Mouse (Mus musculus): ENCODE measurements at regions not wholly inside any gene's neighbourhood (a gene's known extent, or its start where the extent isn't known, plus 50 kb on each side); places are given as distances from the start of the nearest gene placed in this dataset.

- Histone ChIP-seq H3K4me1 (ENCODE audit: control insufficient read depth, insufficient read depth, low read length) (no peaks in the 10 kb centered on the region), H3K36me3 (ENCODE audit: control insufficient read depth, insufficient read depth, low read length) (no peaks in the 10 kb centered on the region), H3K27me3 (ENCODE audit: control insufficient read depth, insufficient read depth, low read length) (no peaks in the 10 kb centered on the region), H3K27ac (ENCODE audit: control insufficient read depth, insufficient read depth, low read depth, low read length) (no peak overlapping the region), H3K4me3 (ENCODE audit: control insufficient read depth, low read depth, low read length) (no peak overlapping the region)
- TF ChIP-seq POLR2A (IDR thresholded peaks at IDR 0.05; ENCODE audit: control insufficient read depth, low read depth, low read length) (no peak), CTCF (IDR thresholded peaks at IDR 0.05; ENCODE audit: control insufficient read depth, insufficient read depth, insufficient replicate concordance, low read depth, low read length) (no peak)
These were observed 139.0 kb upstream of the Mbnl1 start for GRCm38 (mm10) chr3:60333669-60334068.

- no peak overlapping the region for H3K4me3 ChIP-seq (ENCODE audit: control insufficient read depth, low read depth, low read length)
- TF ChIP-seq POLR2A (IDR thresholded peaks at IDR 0.05; ENCODE audit: control insufficient read depth, low read depth, low read length) (no peak), CTCF (IDR thresholded peaks at IDR 0.05; ENCODE audit: control insufficient read depth, insufficient read depth, insufficient replicate concordance, low read depth, low read length) (no peak)
- no peaks in the 10 kb centered on the region for H3K36me3 ChIP-seq (ENCODE audit: control insufficient read depth, insufficient read depth, low read length)
- H3K4me1 ChIP-seq (ENCODE audit: control insufficient read depth, insufficient read depth, low read length), result no peaks in the 10 kb centered on the region
- no peaks in the 10 kb centered on the region for H3K27me3 ChIP-seq (ENCODE audit: control insufficient read depth, insufficient read depth, low read length)
- no peak overlapping the region for H3K27ac ChIP-seq (ENCODE audit: control insufficient read depth, insufficient read depth, low read depth, low read length)
These were observed 138.5 kb upstream of the Mbnl1 start for GRCm38 (mm10) chr3:60334133-60334532.

GRCm38 (mm10) chr3:60346390-60346789, 126.2 kb upstream of the Mbnl1 start:
- Histone ChIP-seq H3K27ac (ENCODE audit: control insufficient read depth, insufficient read depth, low read depth, low read length) (no peak overlapping the region), H3K27me3 (ENCODE audit: control insufficient read depth, insufficient read depth, low read length) (no peaks in the 10 kb centered on the region)
- TF ChIP-seq CTCF (IDR thresholded peaks at IDR 0.05; ENCODE audit: control insufficient read depth, insufficient read depth, insufficient replicate concordance, low read depth, low read length), result no peak
- TF ChIP-seq POLR2A (IDR thresholded peaks at IDR 0.05; ENCODE audit: control insufficient read depth, low read depth, low read length), result no peak

GRCm38 (mm10) chr3:60347049-60347448, 125.6 kb upstream of the Mbnl1 start:
- H3K36me3 ChIP-seq (ENCODE audit: control insufficient read depth, insufficient read depth, low read length), result no peaks in the 10 kb centered on the region
- H3K4me3 ChIP-seq (ENCODE audit: control insufficient read depth, low read depth, low read length), result no peak overlapping the region
- no peaks in the 10 kb centered on the region for H3K4me1 ChIP-seq (ENCODE audit: control insufficient read depth, insufficient read depth, low read length)
- no peak for TF ChIP-seq CTCF (IDR thresholded peaks at IDR 0.05; ENCODE audit: control insufficient read depth, insufficient read depth, insufficient replicate concordance, low read depth, low read length)
- no peak for TF ChIP-seq POLR2A (IDR thresholded peaks at IDR 0.05; ENCODE audit: control insufficient read depth, low read depth, low read length)
- H3K27me3 ChIP-seq (ENCODE audit: control insufficient read depth, insufficient read depth, low read length), result no peaks in the 10 kb centered on the region
- H3K27ac ChIP-seq (ENCODE audit: control insufficient read depth, insufficient read depth, low read depth, low read length), result no peak overlapping the region

More at GRCm38 (mm10) chr3:60346390-60346789, 126.2 kb upstream of the Mbnl1 start:
- Histone ChIP-seq H3K4me3 (ENCODE audit: control insufficient read depth, low read depth, low read length) (no peak overlapping the region), H3K36me3 (ENCODE audit: control insufficient read depth, insufficient read depth, low read length) (no peaks in the 10 kb centered on the region), H3K4me1 (ENCODE audit: control insufficient read depth, insufficient read depth, low read length) (no peaks in the 10 kb centered on the region)

- TF ChIP-seq POLR2A (IDR thresholded peaks at IDR 0.05; ENCODE audit: control insufficient read depth, low read depth, low read length) (no peak), CTCF (IDR thresholded peaks at IDR 0.05; ENCODE audit: control insufficient read depth, insufficient read depth, insufficient replicate concordance, low read depth, low read length) (no peak)
- Histone ChIP-seq H3K36me3 (ENCODE audit: control insufficient read depth, insufficient read depth, low read length) (no peaks in the 10 kb centered on the region), H3K27ac (ENCODE audit: control insufficient read depth, insufficient read depth, low read depth, low read length) (no peak overlapping the region), H3K4me1 (ENCODE audit: control insufficient read depth, insufficient read depth, low read length) (no peaks in the 10 kb centered on the region), H3K4me3 (ENCODE audit: control insufficient read depth, low read depth, low read length) (no peak overlapping the region), H3K27me3 (ENCODE audit: control insufficient read depth, insufficient read depth, low read length) (no peaks in the 10 kb centered on the region)
These were observed 101.3 kb upstream of the Mbnl1 start for GRCm38 (mm10) chr3:60371176-60371965.

GRCm38 (mm10) chr3:60373662-60374061, 99.0 kb upstream of the Mbnl1 start:
- H3K27me3 ChIP-seq (ENCODE audit: control insufficient read depth, insufficient read depth, low read length), result no peaks in the 10 kb centered on the region
- no peaks in the 10 kb centered on the region for H3K36me3 ChIP-seq (ENCODE audit: control insufficient read depth, insufficient read depth, low read length)
- no peaks in the 10 kb centered on the region for H3K4me1 ChIP-seq (ENCODE audit: control insufficient read depth, insufficient read depth, low read length)
- H3K4me3 ChIP-seq (ENCODE audit: control insufficient read depth, low read depth, low read length), result no peak overlapping the region
- TF ChIP-seq POLR2A (IDR thresholded peaks at IDR 0.05; ENCODE audit: control insufficient read depth, low read depth, low read length), result no peak
- TF ChIP-seq CTCF (IDR thresholded peaks at IDR 0.05; ENCODE audit: control insufficient read depth, insufficient read depth, insufficient replicate concordance, low read depth, low read length), result no peak
- H3K27ac ChIP-seq (ENCODE audit: control insufficient read depth, insufficient read depth, low read depth, low read length), result no peak overlapping the region

GRCm38 (mm10) chr3:60388593-60388992, 84.0 kb upstream of the Mbnl1 start:
- Histone ChIP-seq H3K27ac (ENCODE audit: control insufficient read depth, insufficient read depth, low read depth, low read length) (no peak overlapping the region), H3K4me1 (ENCODE audit: control insufficient read depth, insufficient read depth, low read length) (no peaks in the 10 kb centered on the region), H3K36me3 (ENCODE audit: control insufficient read depth, insufficient read depth, low read length) (no peaks in the 10 kb centered on the region), H3K4me3 (ENCODE audit: control insufficient read depth, low read depth, low read length) (no peak overlapping the region), H3K27me3 (ENCODE audit: control insufficient read depth, insufficient read depth, low read length) (no peaks in the 10 kb centered on the region)
- TF ChIP-seq CTCF (IDR thresholded peaks at IDR 0.05; ENCODE audit: control insufficient read depth, insufficient read depth, insufficient replicate concordance, low read depth, low read length) (no peak), POLR2A (IDR thresholded peaks at IDR 0.05; ENCODE audit: control insufficient read depth, low read depth, low read length) (no peak)

Data from testis, adult 2 months (tissue).